Mouse (Mus musculus) spleen, adult 2 months (tissue): ENCODE measurements at regions not wholly inside any gene's neighbourhood (a gene's known extent, or its start where the extent isn't known, plus 50 kb on each side); places are given as distances from the start of the nearest gene placed in this dataset.

ENCODE experiments used
- CTCF ChIP-seq: fragments of 200-500 bp; IDR thresholded peaks from 2 replicates; pipeline ENCODE4 v1.5.1; 2011; ENCODE audit warnings: mild to moderate bottlenecking, inconsistent platforms; ENCODE audit not compliant: insufficient read depth, insufficient read length, insufficient replicate concordance; ENCODE audit errors: extremely low read depth
- POLR2A ChIP-seq: fragments of 200-500 bp; IDR thresholded peaks from 2 replicates; pipeline ENCODE4 v1.6.1; 2011; ENCODE audit warnings: low read depth, low read length, inconsistent platforms

GRCm38 (mm10) chr13:118910351-118910750, 240.8 kb downstream of the Fgf10 start:
- TF ChIP-seq CTCF, result no peak
- no peak for TF ChIP-seq POLR2A
